Mouse (Mus musculus) limb, embryonic 10.5 days (tissue): ENCODE data around the gene Fam122a. TPM values are rescaled to one million over a fixed set of nuclear protein-coding genes. Genes with fewer than 3 reads are reported as not detected.

Experiments used
- DNase-seq: peaks from one replicate; pipeline ENCODE4 v3.0.0-alpha.2; 2017; ENCODE audit warnings: low spot score
- H3K27ac ChIP-seq: fragments of 300-500 bp; sonication (generic); 2 replicates; pipeline ENCODE4 v1.5.1; 2016; ENCODE audit warnings: mild to moderate bottlenecking
- H3K27me3 ChIP-seq: fragments of 300-500 bp; sonication (generic); 2 replicates; pipeline ENCODE4 v1.6.1; 2016; ENCODE audit warnings: low read depth, mild to moderate bottlenecking; ENCODE audit not compliant: poor library complexity, severe bottlenecking
- H3K36me3 ChIP-seq: fragments of 300-500 bp; sonication (generic); 2 replicates; pipeline ENCODE4 v1.6.1; 2016; ENCODE audit warnings: mild to moderate bottlenecking, moderate library complexity
- H3K4me1 ChIP-seq: fragments of 300-500 bp; sonication (generic); 2 replicates; pipeline ENCODE4 v1.6.1; 2016
- H3K4me3 ChIP-seq: fragments of 300-500 bp; sonication (generic); 2 replicates; pipeline ENCODE4 v1.5.1; 2016; ENCODE audit warnings: mild to moderate bottlenecking, moderate library complexity
- H3K9me3 ChIP-seq: fragments of 300-500 bp; sonication (generic); replicated peaks from 2 replicates; pipeline ENCODE4 v1.6.1; 2016; ENCODE audit warnings: mild to moderate bottlenecking
- WGBS: fragments of 180-500 bp; shearing (Covaris S2); methylation state at CpG from one replicate; pipeline ENCODE4 v1.1.7; 2016; 5-methylcytosine and 5-hydroxymethylcytosine counted together
- polyA plus RNA-seq: library from polyadenylated mRNA; unstranded; fragments of >200 nt; fragmentation: Nextera tagmentation; extraction: Ambion mirVana; gene quantifications from 2 replicates; pipeline ENCODE4 v1.2.1, GENCODE M21; 2016

Fam122a gene
- polyA plus RNA-seq, 1 experiment from 2014 or later, result 44.3 TPM

- H3K27me3 ChIP-seq, result no peaks in the 10 kb centered on the region
- H3K36me3 ChIP-seq, result no peaks in the 10 kb centered on the region
- H3K4me1 ChIP-seq, result no peaks in the 10 kb centered on the region
- no peak overlapping the region for H3K4me3 ChIP-seq
- WGBS, result 93% methylated on average over 6 of the region's 6 CpGs
- no peak for DNase-seq
- no peaks in the 10 kb centered on the region for H3K9me3 ChIP-seq
- no peak overlapping the region for H3K27ac ChIP-seq
Measured at GRCm38 (mm10) chr19:24509391-24509790, 32.2 kb upstream of the Fam122a start.

- Histone ChIP-seq H3K4me1 (no peaks in the 10 kb centered on the region), H3K9me3 (no peaks in the 10 kb centered on the region), H3K27ac (no peak overlapping the region), H3K36me3 (no peaks in the 10 kb centered on the region), H3K27me3 (no peaks in the 10 kb centered on the region), H3K4me3 (no peak overlapping the region)
- no peak for DNase-seq
- 65% methylated on average over 13 of the region's 13 CpGs for WGBS
Measured at GRCm38 (mm10) chr19:24508087-24508767, 31.1 kb upstream of the Fam122a start.

DNA sequence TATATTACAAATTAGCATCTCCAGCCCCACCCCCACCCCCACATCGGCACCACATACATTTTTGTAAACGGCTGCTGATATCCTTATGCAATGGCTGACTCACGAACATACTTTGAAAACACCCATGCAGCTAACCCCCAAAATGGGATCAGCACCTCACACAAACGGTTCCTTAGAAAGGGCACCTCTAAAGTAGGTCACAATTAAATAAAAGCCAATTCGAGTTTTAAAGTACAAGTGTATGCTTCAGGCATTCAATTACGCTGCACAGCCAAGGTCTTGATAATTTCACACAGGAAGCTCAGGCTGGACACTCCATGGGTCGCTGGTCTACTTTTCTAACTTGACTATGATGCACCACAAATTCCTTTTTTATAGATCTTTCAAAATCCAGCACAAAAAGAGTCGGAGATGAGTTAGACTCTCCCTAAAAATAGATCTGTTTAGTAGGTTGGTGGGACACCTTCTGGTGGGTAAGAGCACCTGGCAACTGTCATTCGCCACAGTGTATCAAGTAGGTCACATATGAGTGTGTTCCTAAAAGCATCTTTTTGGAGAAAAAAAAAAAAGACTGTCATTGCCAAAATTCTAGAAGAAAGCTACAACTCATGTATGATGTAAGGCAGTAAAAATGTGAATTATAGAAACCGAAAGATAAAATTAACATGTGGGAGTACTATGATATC, 25.7 kb upstream of the Fam122a start:
- WGBS, result 87% methylated on average over 10 of the region's 10 CpGs
- no peak for DNase-seq
- no peaks in the 10 kb centered on the region for H3K4me1 ChIP-seq

DNA sequence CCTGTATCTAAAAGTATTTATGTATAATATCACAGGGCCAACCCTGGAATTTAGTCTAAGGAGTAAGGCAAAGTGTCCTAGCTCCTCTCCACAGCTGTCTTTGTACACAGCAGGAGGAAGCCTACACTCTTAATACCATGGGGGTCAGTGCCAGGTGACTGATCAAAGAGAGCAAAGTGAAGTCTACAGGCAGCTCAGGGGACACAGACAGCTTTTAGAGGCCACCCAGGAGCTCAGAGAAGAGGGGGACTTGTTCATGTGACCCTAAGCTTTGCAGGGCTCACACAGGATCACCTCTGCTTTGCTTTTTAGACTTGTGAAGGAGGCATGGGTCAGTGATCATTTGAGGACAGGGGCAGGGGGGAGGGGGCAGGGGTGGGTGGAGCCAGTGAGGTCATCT, 24.4 kb upstream of the Fam122a start:
- Histone ChIP-seq H3K9me3 (no peaks in the 10 kb centered on the region), H3K36me3 (no peaks in the 10 kb centered on the region), H3K4me1 (no peaks in the 10 kb centered on the region), H3K4me3 (no peak overlapping the region), H3K27ac (no peak overlapping the region), H3K27me3 (no peaks in the 10 kb centered on the region)
- DNase-seq, result no peak

More for the DNA sequence above, 25.7 kb upstream of the Fam122a start:
- no peaks in the 10 kb centered on the region for H3K27me3 ChIP-seq
- no peak overlapping the region for H3K4me3 ChIP-seq
- H3K9me3 ChIP-seq, result no peaks in the 10 kb centered on the region
- no peaks in the 10 kb centered on the region for H3K36me3 ChIP-seq
- no peak overlapping the region for H3K27ac ChIP-seq

DNA sequence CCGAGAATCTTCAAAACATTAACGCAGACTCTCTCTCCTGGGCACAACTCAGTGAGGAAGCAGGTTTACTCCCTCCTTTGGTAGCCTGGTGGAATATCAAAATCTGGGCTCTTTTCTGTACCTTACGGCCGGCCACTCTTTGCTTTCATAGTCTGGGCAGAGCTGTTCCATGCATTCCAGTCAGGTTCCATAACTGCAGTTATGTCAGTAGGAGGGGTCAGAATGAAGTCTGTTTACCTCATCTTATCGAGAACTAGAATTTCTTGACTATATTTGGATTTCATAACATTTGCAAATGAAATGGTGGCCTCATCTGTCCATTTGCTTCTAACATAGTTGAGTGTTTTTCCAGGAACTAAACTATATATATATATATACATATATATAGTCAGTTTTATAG, 23.3 kb upstream of the Fam122a start:
- Histone ChIP-seq H3K27me3 (no peaks in the 10 kb centered on the region), H3K27ac (no peak overlapping the region), H3K9me3 (no peaks in the 10 kb centered on the region), H3K4me3 (no peak overlapping the region), H3K36me3 (no peaks in the 10 kb centered on the region), H3K4me1 (no peaks in the 10 kb centered on the region)
- no peak for DNase-seq
- WGBS, result 91% methylated on average over 5 of the region's 5 CpGs

DNA sequence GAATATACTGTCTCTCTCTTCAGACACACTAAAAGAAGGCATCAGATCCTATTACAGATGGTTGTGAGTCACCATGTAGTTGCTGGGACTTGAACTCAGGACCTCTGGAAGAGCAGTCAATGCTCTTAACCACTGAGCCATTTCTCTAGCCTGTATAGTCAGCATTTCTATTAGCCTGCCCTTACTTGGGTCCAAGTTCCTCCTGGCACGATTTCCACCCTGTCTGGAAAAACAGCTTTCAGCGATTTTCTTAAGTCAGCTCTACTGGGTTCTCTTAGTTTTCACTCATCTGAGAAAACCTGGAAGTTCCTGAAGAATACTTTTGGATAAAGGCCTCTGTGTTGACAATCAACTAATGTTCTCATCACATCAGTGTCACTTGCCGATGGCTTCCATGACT, 22.1 kb upstream of the Fam122a start:
- H3K36me3 ChIP-seq, result no peaks in the 10 kb centered on the region
- 87% methylated on average over 3 of the region's 3 CpGs for WGBS
- no peak overlapping the region for H3K4me3 ChIP-seq
- no peaks in the 10 kb centered on the region for H3K27me3 ChIP-seq
- no peak overlapping the region for H3K27ac ChIP-seq
- H3K4me1 ChIP-seq, result no peaks in the 10 kb centered on the region
- H3K9me3 ChIP-seq, result no peaks in the 10 kb centered on the region
- no peak for DNase-seq

DNA sequence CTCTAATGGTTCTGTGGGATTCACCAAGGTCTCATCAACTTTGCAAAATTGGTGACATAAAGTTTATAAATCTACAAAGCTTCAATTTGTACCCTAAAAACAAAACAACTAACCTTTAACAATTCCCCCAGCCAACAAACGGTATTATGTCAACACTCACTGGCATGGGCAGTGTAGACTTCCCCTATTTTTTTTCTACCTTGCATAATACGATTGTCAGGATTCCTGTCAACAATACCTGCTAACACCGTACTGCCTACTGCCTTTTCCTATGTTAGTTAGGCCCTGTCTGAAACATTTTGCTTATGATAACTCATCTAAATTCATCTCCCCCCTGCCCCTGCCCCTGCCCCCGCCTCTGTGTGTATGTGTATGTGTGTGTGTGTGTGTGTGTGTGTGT, 16.7 kb upstream of the Fam122a start:
- 87% methylated on average over 4 of the region's 4 CpGs for WGBS
- Histone ChIP-seq H3K27me3 (no peaks in the 10 kb centered on the region), H3K9me3 (no peaks in the 10 kb centered on the region), H3K4me3 (no peak overlapping the region), H3K27ac (no peak overlapping the region), H3K4me1 (no peaks in the 10 kb centered on the region), H3K36me3 (no peaks in the 10 kb centered on the region)
- no peak for DNase-seq

- Histone ChIP-seq H3K9me3 (no peaks in the 10 kb centered on the region), H3K36me3 (no peaks in the 10 kb centered on the region), H3K27me3 (no peaks in the 10 kb centered on the region), H3K27ac (no peak overlapping the region), H3K4me1 (no peaks in the 10 kb centered on the region), H3K4me3 (no peak overlapping the region)
- DNase-seq, result no peak
- 70% methylated on average over 3 of the region's 3 CpGs for WGBS
Measured at GRCm38 (mm10) chr19:24491824-24492223, 14.7 kb upstream of the Fam122a start.

DNA sequence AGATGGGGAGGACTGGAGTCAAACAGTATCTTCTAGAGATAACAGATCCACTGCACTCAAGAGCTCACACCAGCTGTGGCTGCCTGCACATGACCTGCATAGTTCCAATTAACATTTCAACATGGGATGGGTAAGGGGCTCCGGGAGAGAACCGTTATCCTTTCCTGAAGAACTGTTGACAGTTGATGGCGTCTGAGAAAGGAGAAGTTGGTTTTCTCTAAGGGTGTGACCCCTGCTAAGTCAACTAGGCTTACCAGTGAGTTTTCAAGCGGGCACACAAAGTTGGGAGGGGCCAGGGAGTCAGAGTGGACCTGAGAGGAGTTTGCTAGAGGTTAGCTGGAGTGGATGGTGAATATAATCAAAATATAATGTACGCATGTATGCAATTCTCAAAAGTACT, 13.1 kb upstream of the Fam122a start:
- no peaks in the 10 kb centered on the region for H3K4me1 ChIP-seq
- H3K36me3 ChIP-seq, result no peaks in the 10 kb centered on the region
- DNase-seq, result no peak
- WGBS, result 84% methylated on average over 5 of the region's 5 CpGs
- no peak overlapping the region for H3K27ac ChIP-seq
- no peaks in the 10 kb centered on the region for H3K27me3 ChIP-seq
- H3K4me3 ChIP-seq, result no peak overlapping the region
- no peaks in the 10 kb centered on the region for H3K9me3 ChIP-seq

- DNase-seq, result no peak
- Histone ChIP-seq H3K4me3 (no peak overlapping the region), H3K36me3 (no peaks in the 10 kb centered on the region), H3K27me3 (no peaks in the 10 kb centered on the region), H3K4me1 (no peaks in the 10 kb centered on the region), H3K27ac (no peak overlapping the region), H3K9me3 (no peaks in the 10 kb centered on the region)
- 79% methylated on average over 8 of the region's 8 CpGs for WGBS
Measured at GRCm38 (mm10) chr19:24486433-24487296, 9.5 kb upstream of the Fam122a start.

GRCm38 (mm10) chr19:24484612-24485194, 7.5 kb upstream of the Fam122a start:
- WGBS, result 70% methylated on average over 4 of the region's 4 CpGs
- Histone ChIP-seq H3K36me3 (no peaks in the 10 kb centered on the region), H3K4me1 (no peaks in the 10 kb centered on the region), H3K27me3 (no peaks in the 10 kb centered on the region), H3K4me3 (no peak overlapping the region), H3K9me3 (no peaks in the 10 kb centered on the region), H3K27ac (no peak overlapping the region)
- no peak for DNase-seq

GRCm38 (mm10) chr19:24480916-24481315, 3.8 kb upstream of the Fam122a start:
- DNase-seq, result no peak
- no peak overlapping the region for H3K27ac ChIP-seq
- H3K36me3 ChIP-seq, result no peaks in the 10 kb centered on the region
- no peaks in the 10 kb centered on the region for H3K9me3 ChIP-seq
- no peaks in the 10 kb centered on the region for H3K27me3 ChIP-seq
- WGBS, result 75% methylated on average over 2 of the region's 2 CpGs
- H3K4me1 ChIP-seq, result peaks cover 14% of the 10 kb centered on the region
- no peak overlapping the region for H3K4me3 ChIP-seq

- H3K36me3 ChIP-seq, result no peaks in the 10 kb centered on the region
- H3K4me1 ChIP-seq, result peaks cover 16% of the 10 kb centered on the region
- no peaks in the 10 kb centered on the region for H3K27me3 ChIP-seq
- no peaks in the 10 kb centered on the region for H3K9me3 ChIP-seq
- H3K27ac ChIP-seq, result peak overlapping the region; percentile 91
- H3K4me3 ChIP-seq, result peak overlapping the region; percentile 87
- DNase-seq, result peak; percentile 42
- 2% methylated on average over 11 of the region's 11 CpGs for WGBS
Measured at GRCm38 (mm10) chr19:24476461-24476860, 695 bp downstream of the Fam122a start.
